In the genomic region with DNA sequence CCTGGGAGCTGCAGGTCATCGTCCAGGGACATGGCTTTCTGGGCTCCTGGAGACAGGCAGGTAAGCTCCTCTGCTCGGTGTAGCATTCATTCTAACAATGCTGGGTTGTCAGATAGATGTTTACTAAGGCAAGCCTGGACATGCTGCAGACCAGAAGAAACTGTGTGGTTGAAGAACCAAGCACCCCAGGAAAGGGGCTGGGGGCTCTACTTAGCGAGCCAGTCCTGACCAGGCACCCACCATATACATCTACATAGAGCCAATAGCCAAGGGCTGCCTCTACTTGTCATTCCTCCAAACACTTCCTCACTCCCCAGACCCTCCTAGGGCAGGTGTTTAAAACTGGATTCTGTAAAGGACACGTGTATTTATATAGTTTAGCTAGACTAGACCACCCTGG, we compare ENCODE assay signal across 21 mouse cellular contexts. TPM values are rescaled to one million over a fixed set of nuclear protein-coding genes. Genes with fewer than 3 reads are reported as not detected.
"Had no signal": no experiment of that assay in that cellular context is flagged by ENCODE, and none has a peak within 500 bp of the region (broad histone marks: within the 10 kb centered on the region; RNA-seq: fewer than 3 reads in every experiment).

No protein-coding gene starts in this region.

- H3K27me3 ChIP-seq: kidney, embryonic 15.5 days; limb, embryonic 12.5 days; limb, embryonic 15.5 days; midbrain, embryonic 12.5 days; midbrain, embryonic 15.5 days; neural tube, embryonic 13.5 days; stomach, embryonic 15.5 days had no signal

- H3K9me3 ChIP-seq: kidney, embryonic 15.5 days; limb, embryonic 12.5 days; limb, embryonic 15.5 days; megakaryocyte, embryonic 14.5 days; midbrain, embryonic 12.5 days; midbrain, embryonic 15.5 days; neural tube, embryonic 13.5 days; stomach, embryonic 15.5 days had no signal

- H3K4me2 ChIP-seq: kidney, embryonic 15.5 days; limb, embryonic 12.5 days; limb, embryonic 15.5 days; liver, embryonic 11.5 days; lung, embryonic 14.5 days; midbrain, embryonic 12.5 days; midbrain, embryonic 15.5 days; neural tube, embryonic 13.5 days; stomach, embryonic 15.5 days had no signal

- ATAC-seq: intestine, postnatal 0 days; midbrain, embryonic 15.5 days had no signal

- H3K27ac ChIP-seq: kidney, embryonic 15.5 days; left cerebral cortex, adult 2 months; limb, embryonic 12.5 days; limb, embryonic 15.5 days; liver, embryonic 14.5 days; midbrain, embryonic 12.5 days; midbrain, embryonic 15.5 days; neural tube, embryonic 13.5 days; stomach, embryonic 15.5 days had no signal

- H3K9ac ChIP-seq: kidney, embryonic 15.5 days; limb, embryonic 12.5 days; limb, embryonic 15.5 days; liver, embryonic 14.5 days; liver, postnatal 0 days; lung, embryonic 14.5 days; midbrain, embryonic 12.5 days; midbrain, embryonic 15.5 days; neural tube, embryonic 13.5 days; stomach, embryonic 15.5 days had no signal

- H3K4me1 ChIP-seq: kidney, embryonic 15.5 days; limb, embryonic 12.5 days; limb, embryonic 15.5 days; midbrain, embryonic 12.5 days; midbrain, embryonic 15.5 days; neural tube, embryonic 13.5 days; stomach, embryonic 15.5 days had no signal

- H3K4me3 ChIP-seq: kidney, embryonic 15.5 days; left cerebral cortex, adult 2 months; limb, embryonic 12.5 days; limb, embryonic 15.5 days; megakaryocyte, embryonic 14.5 days; midbrain, embryonic 12.5 days; midbrain, embryonic 15.5 days; neural tube, embryonic 13.5 days; stomach, embryonic 15.5 days had no signal

RNA-seq across cellular contexts. Expression of a gene that starts 15.6 kb away (rescaled TPM):
- polyA plus RNA-seq: liver, embryonic 11.5 days; liver, embryonic 14.5 days; liver, postnatal 0 days had no signal

RNA-seq across cellular contexts. Expression of a gene that starts 50.6 kb away (rescaled TPM):
- total RNA-seq: layer of hippocampus, adult 18-20 months; layer of hippocampus, postnatal 10 days; layer of hippocampus, postnatal 36 days; left cerebral cortex, adult 2 months; left cerebral cortex, postnatal 10 days; left cerebral cortex, postnatal 36 days; neutrophil, adult 5-6 weeks had no signal
- polyA plus RNA-seq: intestine, postnatal 0 days; kidney, embryonic 15.5 days; liver, embryonic 11.5 days; liver, embryonic 14.5 days; liver, postnatal 0 days; lung, postnatal 0 days; midbrain, embryonic 12.5 days; midbrain, embryonic 15.5 days; neural tube, embryonic 13.5 days had no signal
